Mouse (Mus musculus) Muller cell, postnatal 12 days (primary cell): Measurements from ENCODE around the gene Gltpd2.
A peak's percentile ranks its signal among the peaks of the same experiment; 100 is the strongest.
"Not testable (repeated sequence)": the region's sequence is repeated elsewhere in the genome, so short reads cannot be mapped to it uniquely, and the experiment has no call there.

Source experiments
- DNase-seq: peaks from one replicate; pipeline ENCODE4 v3.0.0-alpha.2; 2015; ENCODE audit errors: inconsistent ontology term

Gene Gltpd2

GRCm38 (mm10) chr11:70518923-70519322, at the start of gene Gltpd2:
Gene Gltpd2, plus strand, starts transcription at chr11:70519196.
- DNase-seq: no peak

GRCm38 (mm10) chr11:70469764-70470163, 49.2 kb upstream of the Gltpd2 start:
- DNase-seq: no peak

DNA sequence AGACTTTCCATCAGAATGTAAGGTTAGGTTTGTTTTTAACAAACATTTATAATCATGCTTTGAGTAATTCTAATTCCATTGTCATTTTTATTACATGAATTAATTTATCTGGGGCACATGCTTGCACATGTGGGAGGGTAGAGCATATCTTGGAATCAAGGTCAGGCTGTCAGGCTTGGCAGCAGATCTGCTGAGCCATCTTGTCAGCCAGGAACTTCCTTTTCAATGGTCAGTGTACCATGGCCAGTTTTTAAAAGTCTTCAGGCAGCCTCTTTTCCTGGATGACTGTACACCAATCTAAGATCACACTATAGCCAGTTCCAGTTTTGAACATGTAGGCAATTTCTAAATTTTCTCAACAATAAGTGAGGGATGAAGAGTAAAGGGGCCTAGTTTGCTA, 46.3 kb upstream of the Gltpd2 start:
- DNase-seq: no peak

DNA sequence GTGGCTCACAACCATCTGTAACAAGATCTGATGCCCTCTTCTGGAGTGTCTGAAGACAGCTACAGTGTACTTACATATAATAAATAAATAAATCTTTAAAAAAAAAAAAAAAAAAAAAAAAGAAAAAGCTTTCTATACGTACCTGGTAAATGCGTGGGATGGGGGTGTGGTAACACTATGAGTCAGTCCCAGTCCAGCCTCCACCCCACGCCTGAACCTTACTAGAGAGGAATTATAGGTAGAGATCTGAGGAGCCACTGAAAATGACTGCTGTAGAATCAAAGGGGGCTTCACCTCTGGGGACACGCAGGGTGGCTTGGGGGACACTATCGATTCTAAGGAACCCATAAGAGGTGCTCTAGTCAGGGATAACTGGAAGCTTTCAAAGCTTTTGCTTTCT, 45.7 kb upstream of the Gltpd2 start:
- not testable (repeated sequence) for DNase-seq

- DNase-seq: no peak
These were observed 44.0 kb upstream of the Gltpd2 start for GRCm38 (mm10) chr11:70474872-70475534.

DNA sequence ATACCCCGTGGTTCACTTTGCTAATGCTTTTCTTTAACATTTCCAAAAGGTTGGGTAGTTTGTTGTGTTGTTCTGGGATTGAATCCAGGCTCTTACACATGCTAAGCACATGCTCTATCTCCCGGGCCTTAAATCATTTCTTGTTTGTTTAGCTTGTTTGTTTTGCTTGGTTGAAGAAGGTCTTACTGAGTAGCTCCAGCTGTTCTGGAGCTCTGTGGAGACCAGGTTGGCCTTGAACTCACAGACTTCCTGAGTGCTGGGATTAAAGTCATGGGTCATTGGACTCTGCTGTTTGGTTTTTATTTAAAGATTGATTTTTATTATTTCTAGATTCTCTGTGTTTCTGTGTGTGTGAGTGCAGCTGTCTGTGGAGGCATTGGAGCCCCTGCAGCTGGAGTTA, 33.5 kb upstream of the Gltpd2 start:
- DNase-seq: no peak

- no peak for DNase-seq
These were observed 31.2 kb upstream of the Gltpd2 start for GRCm38 (mm10) chr11:70487816-70488215.

- DNase-seq: no peak
These were observed 29.9 kb upstream of the Gltpd2 start for GRCm38 (mm10) chr11:70489138-70489537.

GRCm38 (mm10) chr11:70489684-70490083, 29.3 kb upstream of the Gltpd2 start:
- no peak for DNase-seq

- no peak for DNase-seq
These were observed 19.2 kb upstream of the Gltpd2 start for GRCm38 (mm10) chr11:70499566-70500475.

DNA sequence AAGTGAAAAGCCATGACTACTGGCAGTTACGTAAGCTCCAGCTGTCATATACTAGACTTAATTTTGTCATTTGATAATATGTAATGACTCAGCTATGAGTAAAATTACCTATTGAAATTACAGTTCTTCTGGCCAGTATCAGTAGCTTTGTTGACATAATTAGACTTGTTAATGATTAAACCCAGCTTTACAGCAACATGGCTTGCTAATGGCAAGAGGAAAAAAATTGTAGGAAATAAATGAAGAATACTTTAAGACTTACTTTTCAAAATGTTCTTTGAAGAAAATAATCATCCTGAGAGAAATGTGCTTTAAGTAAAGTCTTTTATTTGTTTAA, 18.6 kb upstream of the Gltpd2 start:
- DNase-seq: no peak

GRCm38 (mm10) chr11:70502018-70502417, 17.0 kb upstream of the Gltpd2 start:
- no peak for DNase-seq

DNA sequence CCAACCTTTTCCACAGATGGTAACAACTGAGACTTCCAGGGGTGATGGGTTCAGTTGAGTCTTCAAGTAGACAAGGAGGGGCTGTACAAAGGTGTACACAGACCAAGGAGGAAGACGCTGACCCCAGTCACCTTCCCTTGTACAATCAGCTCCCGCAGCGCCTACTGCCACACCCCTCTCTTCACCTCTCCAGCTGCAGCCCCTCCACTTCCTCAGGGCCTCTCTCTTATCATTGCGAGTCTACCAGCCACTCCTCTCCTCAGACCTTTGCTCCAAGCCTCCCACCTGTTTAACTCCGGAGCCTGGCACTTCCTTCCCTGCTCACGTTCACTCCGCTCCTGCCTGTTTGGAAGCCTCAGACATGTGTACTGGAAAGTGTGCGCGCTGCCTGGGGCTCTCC, 14.0 kb upstream of the Gltpd2 start, which contains the start of gene Tm4sf5:
Gene Tm4sf5 (plus strand): TSS at position 275 of the 400 bp plus-strand sequence.
- no peak for DNase-seq

- peak; percentile 45 for DNase-seq
These were observed 12.6 kb upstream of the Gltpd2 start for GRCm38 (mm10) chr11:70506385-70506784.

DNA sequence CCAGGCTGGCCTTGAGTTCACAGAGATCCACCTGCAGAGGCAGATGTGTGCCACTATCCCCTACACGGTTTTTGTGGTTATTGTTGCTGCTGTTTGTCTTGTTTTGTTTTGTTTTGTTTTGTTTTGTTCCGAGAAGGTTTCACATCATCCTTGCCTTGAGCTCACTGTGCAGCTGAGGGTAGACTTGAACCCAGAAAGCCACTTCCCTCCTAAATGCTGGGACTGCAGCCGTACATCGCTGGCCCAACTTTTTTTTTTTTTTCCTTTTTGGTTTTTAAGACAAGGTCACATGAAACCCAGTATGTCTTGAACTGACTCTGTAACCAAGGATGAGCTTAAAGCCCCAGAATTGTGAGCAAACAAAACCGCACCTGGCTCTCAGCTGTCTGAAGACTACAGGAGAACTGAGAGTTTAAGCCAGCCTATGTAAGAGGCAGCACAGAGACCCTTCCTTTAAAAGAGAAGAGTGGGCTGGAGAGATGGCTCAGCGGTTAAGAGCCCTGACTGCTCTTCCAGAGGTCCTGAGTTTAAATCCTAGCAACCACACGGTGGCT, 12.0 kb upstream of the Gltpd2 start:
- no peak for DNase-seq

GRCm38 (mm10) chr11:70509753-70510564, 9.0 kb upstream of the Gltpd2 start:
- DNase-seq: peak; percentile 37

DNA sequence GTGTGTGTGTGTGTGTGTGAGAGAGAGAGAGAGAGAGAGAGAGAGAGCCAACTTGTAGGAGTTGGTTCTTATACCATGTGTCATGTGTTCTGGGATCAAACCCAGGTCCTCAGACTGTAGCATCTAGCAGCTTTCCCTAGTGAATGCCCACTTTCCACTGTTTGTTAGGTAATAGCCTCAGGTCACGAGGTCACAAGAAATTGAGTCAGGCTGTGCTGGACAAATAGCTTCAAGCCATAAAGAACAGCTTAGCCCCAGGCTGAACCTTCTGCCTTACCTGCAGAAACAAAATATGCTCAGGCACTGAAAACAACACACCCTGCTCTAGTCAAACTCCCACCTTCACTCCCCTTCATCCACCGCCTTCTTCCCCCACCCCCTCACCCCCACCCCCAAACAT, 7.8 kb upstream of the Gltpd2 start:
- DNase-seq: no peak

DNA sequence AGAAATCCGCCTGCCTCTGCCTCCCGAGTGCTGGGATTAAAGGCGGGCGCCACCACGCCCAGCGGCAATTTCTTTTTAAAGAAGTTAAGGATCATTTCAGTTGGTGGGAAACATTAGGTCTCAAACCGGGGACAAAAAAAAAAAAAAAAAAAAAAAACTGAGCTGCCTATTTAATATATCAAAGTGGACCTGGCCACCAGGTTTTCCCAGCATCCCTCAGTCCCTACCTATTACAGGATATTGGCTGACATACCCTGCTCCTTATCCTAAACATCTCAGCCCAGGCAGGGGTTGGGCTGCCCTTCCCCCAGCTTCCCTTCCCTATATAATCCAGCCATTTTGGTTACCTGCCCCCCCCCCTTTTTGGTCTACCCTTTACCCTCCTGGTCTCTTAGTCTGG, 7.2 kb upstream of the Gltpd2 start:
- no peak for DNase-seq

DNA sequence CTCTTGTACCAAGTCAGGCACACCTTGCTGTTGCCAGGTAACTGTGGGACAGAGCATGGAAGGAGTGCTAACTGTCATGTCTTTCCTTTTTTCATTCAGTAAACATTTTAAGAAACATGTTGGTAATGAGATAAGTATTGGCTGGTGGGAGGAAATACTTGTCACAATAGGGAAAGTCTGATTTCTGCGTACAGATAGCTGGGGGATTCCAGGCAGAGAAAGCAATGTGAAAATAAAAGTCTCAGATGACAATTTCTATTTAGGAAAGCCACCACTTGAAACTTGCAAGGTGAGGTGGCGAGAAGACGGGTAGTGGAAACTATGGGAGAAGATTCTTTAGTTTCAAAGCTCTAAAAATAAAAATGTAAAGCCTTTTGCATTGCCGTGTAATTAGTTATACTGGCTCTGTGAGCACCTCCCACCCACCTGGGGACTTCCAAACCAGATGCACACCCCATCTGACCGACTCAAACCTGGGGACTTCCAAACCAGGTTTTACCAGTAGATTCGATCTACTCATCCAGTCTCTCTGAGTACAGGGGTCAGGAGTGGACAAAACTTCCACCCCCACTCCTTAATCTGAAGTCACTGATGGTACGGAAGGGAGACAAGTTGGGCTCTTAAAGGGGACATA, 6.2 kb upstream of the Gltpd2 start:
- DNase-seq: no peak

- no peak for DNase-seq
These were observed 5.5 kb upstream of the Gltpd2 start for GRCm38 (mm10) chr11:70513520-70513919.

- DNase-seq: no peak
These were observed 4.7 kb upstream of the Gltpd2 start, which contains the start of gene Vmo1 for GRCm38 (mm10) chr11:70514288-70514687. Gene Vmo1, minus strand, starts transcription at chr11:70514616.
